Mouse (Mus musculus): ENCODE data around the gene Dmac2.
A peak's percentile ranks its signal among the peaks of the same experiment; 100 is the strongest.
"Not testable (repeated sequence)": the region's sequence is repeated elsewhere in the genome, so short reads cannot be mapped to it uniquely, and the experiment has no call there.

Gene Dmac2

DNA sequence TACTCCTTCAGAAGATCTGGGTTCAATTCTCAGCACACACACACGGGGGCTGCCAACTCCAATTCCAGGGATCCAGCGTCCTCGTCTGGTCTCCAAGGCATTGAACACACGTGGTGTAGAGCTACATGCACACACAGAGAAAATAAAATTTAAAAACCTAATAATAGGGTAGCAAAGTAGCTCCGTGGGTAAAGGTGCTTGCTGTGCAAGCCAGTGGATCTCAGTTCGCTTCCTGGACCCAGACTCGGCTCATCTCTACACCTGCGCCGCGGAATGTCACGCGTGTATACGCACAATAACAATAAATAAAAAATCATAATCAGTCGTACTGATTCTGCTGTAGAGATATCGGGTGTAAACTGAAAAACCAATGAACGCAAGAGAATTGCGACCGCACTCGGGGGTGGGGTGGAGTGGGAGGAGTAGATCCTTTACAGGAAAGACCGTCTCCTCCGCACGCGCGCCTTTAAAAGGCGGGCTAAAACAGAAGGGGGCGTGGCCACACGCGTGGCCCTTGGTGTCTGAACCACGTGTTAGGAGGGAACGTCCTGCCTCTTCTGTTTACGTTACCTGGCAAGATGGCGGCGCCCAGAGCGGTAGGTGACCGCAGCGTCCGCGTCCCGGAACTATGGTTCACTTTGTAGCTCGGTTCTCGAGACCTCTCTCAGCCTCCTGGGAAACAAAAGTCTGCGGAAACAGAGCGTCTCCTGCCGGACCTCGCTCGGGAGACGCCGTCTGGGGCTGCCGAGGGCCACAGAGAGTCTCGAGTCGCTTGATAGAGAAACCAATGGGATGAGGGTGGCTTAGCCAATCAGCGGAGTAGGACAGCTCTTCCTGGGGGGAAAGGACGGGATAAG is at the start of gene Dmac2:
TSS of gene Dmac2 (plus strand) at position 550 of the 857 bp plus-strand sequence.
- DNase-seq (ENCODE audit: low spot score): peak; percentile 92

DNA sequence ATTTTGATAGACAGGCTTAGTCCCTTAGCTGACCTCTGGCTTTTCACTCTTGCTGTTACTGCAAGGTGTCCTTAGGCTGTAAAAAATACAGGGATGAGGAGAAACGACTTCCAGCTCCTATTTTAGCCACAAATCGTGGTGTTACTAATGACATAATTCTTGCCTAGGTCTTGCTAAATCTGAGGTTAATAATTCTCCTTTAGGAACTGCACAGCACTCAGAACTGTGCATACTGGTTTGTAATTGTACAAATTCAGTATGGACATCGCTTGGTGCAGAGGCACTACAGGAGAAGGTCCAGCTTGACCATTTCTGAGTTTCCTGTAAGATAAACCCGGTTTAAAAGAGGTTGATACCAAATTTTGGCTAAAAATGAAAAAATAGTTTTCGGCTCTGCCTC is 45.4 kb upstream of the Dmac2 start:
- DNase-seq (ENCODE audit: low spot score): not testable (repeated sequence)

DNA sequence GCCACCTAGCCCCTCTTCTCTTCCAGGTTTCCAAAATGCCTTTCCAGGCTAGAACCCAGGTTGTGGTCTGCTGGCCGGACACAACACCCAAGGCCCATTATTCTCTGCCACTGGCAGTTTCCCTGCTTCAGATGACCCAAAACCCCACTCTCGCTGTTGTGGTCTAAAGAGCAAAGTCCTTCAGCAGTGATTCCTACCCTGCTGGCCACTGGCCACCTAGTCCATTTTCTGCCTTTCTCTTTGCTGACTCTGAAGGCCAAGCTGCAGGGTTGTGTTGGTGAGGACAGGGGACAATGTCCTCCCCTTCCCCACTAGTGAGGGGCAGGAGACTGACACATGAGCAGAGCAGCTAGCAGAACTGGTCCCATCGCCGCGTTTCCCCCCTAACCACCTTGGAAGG is 44.1 kb upstream of the Dmac2 start:
- DNase-seq (ENCODE audit: low spot score): no peak

DNA sequence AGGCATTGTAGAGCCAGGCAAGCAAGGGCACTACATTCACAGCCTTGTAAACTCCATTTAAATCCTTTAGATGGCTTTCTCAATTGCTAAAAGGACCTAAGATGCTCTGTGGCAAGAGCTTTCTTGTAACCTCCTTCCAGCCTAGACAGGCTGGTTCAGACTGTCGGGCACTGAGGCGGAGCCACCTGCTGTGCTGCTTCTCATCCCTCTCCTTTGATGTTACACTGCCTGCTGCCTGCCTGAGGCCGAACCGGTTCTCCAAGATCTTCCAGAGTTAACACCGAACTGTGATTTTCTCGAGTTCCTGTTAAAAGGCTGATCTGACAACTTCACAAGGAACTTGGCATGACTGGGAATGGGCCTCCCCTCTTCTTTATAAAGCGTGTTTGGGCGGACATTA is 43.3 kb upstream of the Dmac2 start:
- DNase-seq (ENCODE audit: low spot score): no peak

GRCm38 (mm10) chr7:25576308-25576707 is 42.9 kb upstream of the Dmac2 start:
- not testable (repeated sequence) for DNase-seq (ENCODE audit: low spot score)

DNA sequence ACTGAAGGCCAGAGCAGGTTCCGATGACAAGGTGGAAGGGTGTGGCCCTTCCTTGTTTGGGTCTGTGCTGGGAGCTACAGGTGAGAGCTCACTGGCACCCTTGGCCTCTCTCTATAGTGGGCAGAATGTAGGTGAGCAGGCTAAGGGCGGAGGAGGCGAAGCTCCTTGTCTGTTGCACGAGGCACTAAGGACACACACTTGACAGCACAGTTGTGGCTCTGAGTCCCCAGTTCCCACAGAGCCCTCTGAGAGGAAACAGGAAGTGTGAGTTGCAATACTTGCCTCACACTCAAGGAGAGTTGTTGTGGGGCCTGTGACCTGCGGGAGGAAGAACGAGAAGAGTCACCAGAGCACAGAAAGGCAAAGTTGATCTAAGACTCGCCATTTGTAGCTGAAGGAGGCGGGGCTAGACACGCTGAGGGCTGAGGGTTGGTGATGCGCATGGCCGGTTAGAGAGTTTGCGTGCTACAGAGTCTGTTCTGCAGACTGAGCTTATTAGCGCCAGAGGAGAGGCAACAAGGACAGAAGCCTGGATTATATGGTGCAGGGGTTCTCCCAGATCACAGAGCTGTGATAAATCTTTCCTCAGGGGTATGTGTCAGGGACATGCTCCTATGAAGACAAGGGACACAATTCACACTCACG is 42.3 kb upstream of the Dmac2 start:
- DNase-seq (ENCODE audit: low spot score): not testable (repeated sequence)

DNA sequence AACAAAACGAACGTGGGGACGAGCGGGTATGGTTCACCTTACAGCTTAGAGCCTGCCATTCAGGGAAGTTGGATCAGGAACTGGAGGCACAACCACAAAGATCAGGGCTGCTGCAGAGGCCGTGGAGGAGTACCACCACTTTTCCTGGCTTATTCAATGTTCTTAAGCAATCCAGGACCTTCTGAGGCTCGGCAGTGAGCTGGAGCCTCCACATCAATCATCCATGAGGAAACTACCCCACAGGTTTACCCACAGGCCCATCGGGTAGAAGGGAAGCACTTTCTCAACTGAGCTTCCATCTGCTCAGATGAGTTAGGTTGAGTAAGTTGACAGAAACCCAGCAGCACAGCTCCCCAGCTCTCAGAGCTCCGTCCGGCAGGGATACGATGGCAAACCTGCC is 39.8 kb upstream of the Dmac2 start:
- no peak for DNase-seq (ENCODE audit: low spot score)

- DNase-seq (ENCODE audit: low spot score): no peak
Measured at GRCm38 (mm10) chr7:25582301-25582810, 36.9 kb upstream of the Dmac2 start.

DNA sequence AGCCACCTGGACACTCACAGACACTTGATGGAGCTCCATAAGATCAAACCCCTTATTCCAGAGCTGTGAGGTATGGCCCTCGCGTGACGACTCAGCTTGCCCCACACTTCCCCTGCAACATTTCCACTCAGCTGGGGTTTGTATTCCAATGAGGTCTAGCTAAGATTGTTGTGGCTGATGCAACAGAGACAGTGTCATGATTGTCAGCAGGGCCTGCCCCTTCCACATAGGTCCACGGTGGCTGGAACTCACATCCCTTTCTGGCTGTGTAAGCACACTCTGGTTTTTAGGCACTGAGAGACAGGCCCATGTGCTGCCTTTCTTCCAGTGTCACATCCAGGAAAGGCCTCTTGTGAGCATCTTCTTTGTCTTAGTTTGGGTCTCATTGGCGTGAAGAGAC is 34.6 kb upstream of the Dmac2 start:
- no peak for DNase-seq (ENCODE audit: low spot score)

DNA sequence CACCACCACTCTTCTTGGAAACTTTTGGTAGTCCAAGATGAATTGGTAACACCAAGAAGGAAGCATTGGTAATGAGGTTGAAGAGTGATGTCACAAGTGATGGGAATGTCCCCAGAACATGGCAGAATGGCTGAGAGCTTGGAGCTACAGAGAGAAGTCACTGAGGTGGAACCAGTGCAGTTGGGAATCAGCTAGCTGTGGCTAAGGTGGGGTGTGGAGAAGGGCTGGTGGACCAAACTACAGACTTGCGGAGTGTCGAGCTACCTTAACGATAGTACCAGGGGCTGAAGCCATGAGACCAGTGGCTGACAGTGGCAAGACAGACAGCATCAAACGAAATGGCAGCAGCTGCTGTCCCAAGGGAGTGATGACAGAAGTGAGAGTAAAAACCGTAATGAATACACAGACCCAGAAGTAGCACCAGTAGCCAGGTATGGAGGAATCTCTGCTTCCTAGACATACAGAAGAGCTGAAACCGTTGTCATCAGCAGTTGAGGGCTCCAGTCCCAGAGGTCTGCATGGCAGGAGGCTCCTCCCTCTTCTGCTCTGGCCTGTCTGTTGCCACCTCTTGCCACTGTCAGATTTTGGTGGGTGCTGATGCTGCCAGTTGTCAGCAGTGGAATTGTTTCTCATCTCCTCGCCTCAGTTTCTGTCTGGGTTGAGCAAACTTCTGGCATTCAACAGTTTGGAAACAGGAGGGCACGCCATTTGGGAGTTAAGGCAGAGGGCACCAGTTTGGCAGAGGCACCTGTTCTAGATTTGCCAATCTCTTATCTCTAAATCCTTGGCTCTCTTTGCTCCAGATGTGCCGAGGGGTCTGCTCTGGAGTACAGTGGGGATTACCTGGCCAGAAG is 33.6 kb upstream of the Dmac2 start:
- DNase-seq (ENCODE audit: low spot score): no peak

- DNase-seq (ENCODE audit: low spot score): no peak
Measured at GRCm38 (mm10) chr7:25591226-25591625, 28.0 kb upstream of the Dmac2 start.

GRCm38 (mm10) chr7:25593859-25594258 is 25.4 kb upstream of the Dmac2 start:
- no peak for DNase-seq (ENCODE audit: low spot score)

GRCm38 (mm10) chr7:25599663-25600062 is 19.6 kb upstream of the Dmac2 start:
- peak; percentile 64 for DNase-seq (ENCODE audit: low spot score)

- no peak for DNase-seq (ENCODE audit: low spot score)
Measured at GRCm38 (mm10) chr7:25600666-25601065, 18.5 kb upstream of the Dmac2 start.

GRCm38 (mm10) chr7:25601346-25601745 is 17.9 kb upstream of the Dmac2 start:
- no peak for DNase-seq (ENCODE audit: low spot score)

GRCm38 (mm10) chr7:25606625-25607063 is 12.6 kb upstream of the Dmac2 start:
- DNase-seq (ENCODE audit: low spot score): no peak

GRCm38 (mm10) chr7:25607196-25607595 is 12.0 kb upstream of the Dmac2 start:
- no peak for DNase-seq (ENCODE audit: low spot score)

GRCm38 (mm10) chr7:25610056-25610455 is 9.2 kb upstream of the Dmac2 start:
- no peak for DNase-seq (ENCODE audit: low spot score)

- DNase-seq (ENCODE audit: low spot score): no peak
Measured at GRCm38 (mm10) chr7:25611501-25611900, 7.7 kb upstream of the Dmac2 start.

DNA sequence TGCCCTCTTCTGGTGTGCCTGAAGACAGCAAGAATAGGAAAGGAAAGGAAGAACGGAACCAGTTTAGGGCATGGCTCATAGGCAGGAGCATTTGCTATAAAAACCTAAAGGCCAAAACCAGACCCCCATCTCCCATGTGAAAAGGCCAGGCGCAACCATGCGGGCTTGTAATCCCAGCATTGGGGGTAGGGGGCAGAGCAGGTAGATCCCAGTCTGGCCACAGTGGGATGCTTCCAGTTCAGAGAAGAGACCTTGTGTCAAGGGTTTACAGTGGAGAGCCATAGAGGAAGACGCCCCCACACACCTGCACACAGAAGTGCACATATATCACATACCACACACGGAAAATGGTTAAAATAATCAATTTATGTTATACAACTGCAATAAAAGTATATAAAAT is 5.1 kb upstream of the Dmac2 start:
- no peak for DNase-seq (ENCODE audit: low spot score)

- no peak for DNase-seq (ENCODE audit: low spot score)
Measured at GRCm38 (mm10) chr7:25614831-25615705, 4.1 kb upstream of the Dmac2 start.
